ENCODE assay signal across 17 mouse cellular contexts in the genomic region with DNA sequence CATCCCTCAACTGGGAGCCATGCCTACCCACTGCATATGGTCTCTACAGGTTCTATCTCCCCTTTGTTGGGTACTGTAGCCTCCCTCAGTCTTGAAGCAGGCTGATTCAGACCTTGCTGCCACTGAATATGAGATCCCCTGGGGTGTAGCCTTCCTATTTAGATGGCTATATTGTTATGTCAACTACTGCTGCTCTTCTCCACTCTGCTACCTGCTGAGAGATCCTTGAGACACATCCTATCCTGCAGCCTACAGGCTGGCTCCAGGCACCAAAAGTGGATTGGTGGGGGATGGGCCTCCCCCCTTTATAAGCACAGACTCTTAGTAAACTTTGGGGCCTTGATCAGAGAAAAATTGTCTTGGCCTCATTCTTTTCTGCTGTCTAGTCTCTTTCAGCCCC. TPM values are rescaled to one million over a fixed set of nuclear protein-coding genes. Genes with fewer than 3 reads are reported as not detected.
DNase-seq lines count a peak whose midpoint lies in the region.
"Had no signal": no experiment of that assay in that cellular context is flagged by ENCODE, and none has a peak within 500 bp of the region (broad histone marks: within the 10 kb centered on the region; RNA-seq: fewer than 3 reads in every experiment).

No protein-coding gene starts in this region.

- DNase-seq in ES-CJ7 (ENCODE audit: low read depth, low spot score), result peak; percentile 64
- DNase-seq in R1 (ENCODE audit: low read depth, low spot score), result peak; percentile 70
- peak; percentile 62 for DNase-seq in ZHBTc4 (ENCODE audit: low read depth, low spot score)
- DNase-seq in layer of hippocampus, adult 8-10 months (ENCODE audit: low spot score in 2 of 2), result no peak
- no peak for DNase-seq in frontal cortex, postnatal 10 days (ENCODE audit: low spot score in 2 of 2)
- DNase-seq: adrenal gland, adult 8-10 months; adrenal gland, postnatal 14 days; adrenal gland, postnatal 36 days; B cell, adult 2 months; cerebellum, adult 11-12 months; cerebellum, adult 2 months; cerebellum, adult 9-10 months; cerebellum, postnatal 10 days; cerebellum, postnatal 25 days; forebrain, postnatal 0 days had no signal

RNA-seq across cellular contexts. Expression of a gene that starts 34.4 kb away (rescaled TPM):
- not detected for total RNA-seq in layer of hippocampus, adult 8-10 months (2022)
- total RNA-seq: adrenal gland, adult 18-20 months; adrenal gland, adult 8-10 months; adrenal gland, postnatal 14 days; adrenal gland, postnatal 36 days; CH12.LX; forebrain, postnatal 0 days had no signal

Comparison
In these comparisons a context has a peak if more than half of its experiments do, and no peak if none do; other contexts are left out.
1. DNase-seq: peak in ES-CJ7 (single experiment), R1 (single experiment) and ZHBTc4 (single experiment); none in layer of hippocampus, adult 8-10 months (0 of 2) and frontal cortex, postnatal 10 days (0 of 2).